Mouse (Mus musculus): ENCODE data around the gene Sgo2b. TPM values are rescaled to one million over a fixed set of nuclear protein-coding genes. Genes with fewer than 3 reads are reported as not detected.
A peak's percentile ranks its signal among the peaks of the same experiment; 100 is the strongest.
"Not testable (repeated sequence)": the region's sequence is repeated elsewhere in the genome, so short reads cannot be mapped to it uniquely, and the experiment has no call there.

Gene Sgo2b
- not detected in 2 replicates for polyA plus RNA-seq (2015; fragmentation: Nextera tagmentation; extraction: Ambion mirVana)

DNA sequence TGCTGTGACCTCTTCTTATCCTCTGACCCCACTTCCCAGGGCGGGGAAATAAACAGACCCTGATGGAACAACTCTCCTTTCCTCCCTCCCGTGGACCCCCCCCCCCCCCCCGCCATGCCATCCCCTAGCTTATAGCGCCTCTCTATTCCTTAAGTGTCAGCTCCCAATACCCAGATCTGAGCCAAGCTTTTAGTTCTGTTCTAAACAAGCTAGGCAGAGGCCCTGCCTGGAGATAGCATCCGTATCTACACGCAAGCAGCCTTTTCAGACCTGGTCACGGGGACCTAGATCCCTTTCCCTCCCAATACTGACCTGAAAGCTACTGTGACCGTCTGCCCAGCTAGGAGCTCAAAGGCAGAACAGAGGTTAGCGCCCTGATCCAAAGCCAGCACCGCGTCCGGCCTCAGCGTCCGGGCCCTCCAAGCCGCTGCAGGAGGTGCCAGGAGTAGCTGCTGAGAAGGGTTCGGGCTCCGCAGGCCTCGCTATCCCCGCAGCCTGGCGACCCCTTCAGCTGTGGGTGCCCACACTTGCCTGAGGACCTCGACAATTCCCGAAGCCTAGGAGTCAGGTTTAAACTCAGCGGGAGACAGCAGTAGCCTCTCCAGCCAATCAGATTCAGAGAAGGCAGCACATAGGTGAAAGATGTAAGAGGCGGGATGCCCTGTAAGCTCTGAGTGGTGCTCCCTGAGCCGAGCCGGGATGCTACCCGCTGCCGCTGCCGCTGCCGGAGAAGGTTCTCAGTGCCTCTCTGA lies at the start of gene Sgo2b:
TSS of gene Sgo2b (minus strand) at position 623 of the 752 bp plus-strand sequence.
- no peak for ATAC-seq (ENCODE audit: insufficient number of reproducible peaks, low FRiP score, low TSS enrichment, low read depth)
- H3K4me2 ChIP-seq: peak within 1 kb of the TSS; percentile 43
- H3K27ac ChIP-seq: no peak within 1 kb of the TSS
- 0 out of 2 replicates have a peak, but pooled peaks cover 7% of the 10 kb centered on the region for H3K4me1 ChIP-seq
- H3K9me3 ChIP-seq: no peaks in the 10 kb centered on the region
- H3K36me3 ChIP-seq: no peaks in the 10 kb centered on the region
- peaks cover 6% of the 10 kb centered on the region; the same call in 1 of the 2 replicates for H3K27me3 ChIP-seq
- WGBS: 7% methylated on average over 29 of the region's 30 CpGs
- H3K9ac ChIP-seq: no peak within 1 kb of the TSS
- peak within 1 kb of the TSS; percentile 21 for H3K4me3 ChIP-seq

DNA sequence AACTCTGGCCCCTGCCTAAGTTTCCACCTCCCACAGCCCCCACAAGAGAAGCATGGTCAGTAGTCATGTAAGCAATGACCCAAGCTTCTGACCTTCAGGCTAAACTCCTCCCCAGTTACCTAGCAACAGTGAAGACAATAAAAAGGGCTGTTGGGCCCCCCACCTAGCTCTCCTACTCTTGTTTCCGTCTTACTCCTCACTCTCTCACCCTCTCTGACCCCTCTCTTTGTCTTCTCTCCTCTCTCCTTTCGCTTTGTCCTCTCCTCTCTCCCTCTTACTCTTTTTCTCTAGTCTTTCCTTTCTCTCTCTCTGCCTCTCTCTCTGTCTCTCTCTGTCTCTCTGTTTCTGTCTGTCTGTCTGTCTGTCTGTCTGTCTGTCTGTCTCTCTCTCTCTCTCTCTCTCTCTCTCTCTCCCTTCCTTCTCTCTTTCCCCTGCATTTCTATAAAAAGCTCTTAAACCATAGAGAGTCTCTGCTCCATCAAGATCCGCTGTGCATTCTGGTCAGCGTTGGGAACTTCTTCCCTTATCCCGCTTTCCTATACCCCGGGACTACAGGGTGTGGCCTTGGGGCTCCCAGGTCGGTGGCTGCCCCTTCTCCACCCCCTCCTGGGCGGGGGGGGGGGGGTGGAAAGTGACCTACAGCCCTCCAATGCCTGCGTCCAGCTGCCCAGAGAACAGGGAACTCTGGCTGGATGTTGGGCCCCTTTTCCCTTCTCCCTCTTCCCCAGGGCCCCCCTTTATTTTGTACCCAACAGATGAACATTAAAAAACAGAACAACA lies 18.8 kb upstream of the Sgo2b start:
- WGBS: 40% methylated on average over 9 of the region's 9 CpGs
- H3K9ac ChIP-seq: not testable (repeated sequence)

DNA sequence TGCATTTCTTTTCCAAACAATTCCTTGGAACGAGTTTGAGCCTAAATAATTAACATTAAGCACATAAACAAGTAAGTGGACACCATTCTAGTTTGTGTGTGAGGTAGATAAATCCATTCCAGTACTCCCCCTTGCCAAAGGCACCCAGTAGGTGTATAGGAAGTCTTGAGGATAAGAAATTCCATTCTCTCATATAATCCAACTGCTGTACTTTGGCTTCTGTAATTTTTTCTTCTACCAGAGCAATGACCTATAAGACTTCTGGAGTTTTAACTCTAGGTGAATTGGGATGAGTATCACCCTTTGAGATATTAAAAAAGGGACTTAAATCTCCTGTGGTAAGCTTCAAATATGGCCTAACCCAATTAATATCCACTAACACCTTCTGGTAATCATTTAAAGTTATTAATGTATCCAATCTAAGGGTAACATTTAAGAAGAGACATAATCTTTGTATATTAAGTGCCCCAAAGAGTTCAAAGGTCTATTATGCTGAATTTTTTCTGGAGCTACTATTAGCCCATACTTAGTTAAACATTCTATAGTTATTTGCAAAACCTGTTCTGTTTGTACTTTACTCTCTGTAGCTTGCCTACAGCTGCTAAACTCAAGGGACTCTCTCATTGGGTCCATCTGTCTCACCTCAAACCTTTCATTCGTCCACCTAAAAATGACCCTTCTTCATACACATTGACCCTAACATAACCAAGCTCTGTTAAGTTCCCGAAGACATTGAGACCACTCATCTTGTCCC lies 9.2 kb upstream of the Sgo2b start:
- Histone ChIP-seq H3K4me1 (no peaks in the 10 kb centered on the region), H3K4me3 (no peak overlapping the region), H3K4me2 (no peak overlapping the region), H3K27ac (no peak overlapping the region), H3K27me3 (no peaks in the 10 kb centered on the region), H3K36me3 (no peaks in the 10 kb centered on the region), H3K9me3 (no peaks in the 10 kb centered on the region), H3K9ac (no peak overlapping the region)
- no peak for ATAC-seq (ENCODE audit: insufficient number of reproducible peaks, low FRiP score, low TSS enrichment, low read depth)
- 86% methylated on average over 3 of the region's 3 CpGs for WGBS

More for the DNA sequence above, 18.8 kb upstream of the Sgo2b start:
- not testable (repeated sequence) for H3K9me3 ChIP-seq; ATAC-seq (ENCODE audit: insufficient number of reproducible peaks, low FRiP score, low TSS enrichment, low read depth); H3K4me2 ChIP-seq; H3K4me3 ChIP-seq; H3K4me1 ChIP-seq; H3K27ac ChIP-seq; H3K36me3 ChIP-seq; H3K27me3 ChIP-seq

DNA sequence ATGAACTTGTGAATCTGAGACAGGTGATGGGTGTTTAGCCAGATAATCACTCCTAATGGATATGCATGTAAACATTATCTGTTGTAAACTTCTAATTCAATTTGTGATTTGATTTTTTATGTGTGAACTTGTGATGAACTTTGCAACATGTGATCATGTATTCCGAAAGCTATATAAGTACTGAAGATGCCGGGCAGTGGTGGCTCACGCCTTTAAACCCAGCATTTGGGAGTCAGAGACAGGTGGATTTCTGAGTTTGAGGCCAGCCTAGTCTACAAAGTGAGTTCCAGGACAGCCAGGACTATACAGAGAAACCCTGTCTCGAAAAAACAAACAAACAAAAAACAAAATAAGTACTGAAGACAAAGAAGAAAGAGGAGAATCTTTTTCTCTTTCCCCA lies 1.8 kb upstream of the Sgo2b start:
- not testable (repeated sequence) for H3K4me3 ChIP-seq; H3K4me2 ChIP-seq; H3K4me1 ChIP-seq; H3K27me3 ChIP-seq; H3K9me3 ChIP-seq; H3K36me3 ChIP-seq; H3K27ac ChIP-seq; H3K9ac ChIP-seq; ATAC-seq (ENCODE audit: insufficient number of reproducible peaks, low FRiP score, low TSS enrichment, low read depth)
- 76% methylated on average over 4 of the region's 4 CpGs for WGBS

DNA sequence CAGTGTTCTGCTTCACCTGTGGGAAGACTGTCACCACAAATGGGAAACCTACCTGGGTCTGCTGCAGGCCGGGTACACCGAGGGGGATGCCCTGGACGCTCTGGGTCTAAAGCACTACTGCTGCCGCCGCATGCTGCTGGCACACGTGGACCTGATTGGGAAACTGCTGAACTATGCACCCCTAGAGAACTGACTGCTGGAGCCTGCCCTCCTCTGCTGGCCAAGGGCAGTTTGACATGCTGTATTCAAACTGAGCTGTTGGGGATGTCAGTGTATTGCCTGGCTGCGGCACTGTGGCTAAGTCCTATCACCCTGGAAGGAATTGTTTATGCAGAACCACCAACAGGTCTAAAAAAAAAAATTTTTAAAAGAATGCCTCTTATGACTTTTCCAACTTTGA lies 18.9 kb downstream of the Sgo2b start:
- no peak for ATAC-seq (ENCODE audit: insufficient number of reproducible peaks, low FRiP score, low TSS enrichment, low read depth)
- no peak overlapping the region for H3K4me2 ChIP-seq
- no peaks in the 10 kb centered on the region for H3K36me3 ChIP-seq
- H3K4me1 ChIP-seq: no peaks in the 10 kb centered on the region
- H3K27me3 ChIP-seq: no peaks in the 10 kb centered on the region
- 80% methylated on average over 7 of the region's 7 CpGs for WGBS
- no peaks in the 10 kb centered on the region for H3K9me3 ChIP-seq
- H3K9ac ChIP-seq: no peak overlapping the region
- H3K27ac ChIP-seq: no peak overlapping the region
- no peak overlapping the region for H3K4me3 ChIP-seq

DNA sequence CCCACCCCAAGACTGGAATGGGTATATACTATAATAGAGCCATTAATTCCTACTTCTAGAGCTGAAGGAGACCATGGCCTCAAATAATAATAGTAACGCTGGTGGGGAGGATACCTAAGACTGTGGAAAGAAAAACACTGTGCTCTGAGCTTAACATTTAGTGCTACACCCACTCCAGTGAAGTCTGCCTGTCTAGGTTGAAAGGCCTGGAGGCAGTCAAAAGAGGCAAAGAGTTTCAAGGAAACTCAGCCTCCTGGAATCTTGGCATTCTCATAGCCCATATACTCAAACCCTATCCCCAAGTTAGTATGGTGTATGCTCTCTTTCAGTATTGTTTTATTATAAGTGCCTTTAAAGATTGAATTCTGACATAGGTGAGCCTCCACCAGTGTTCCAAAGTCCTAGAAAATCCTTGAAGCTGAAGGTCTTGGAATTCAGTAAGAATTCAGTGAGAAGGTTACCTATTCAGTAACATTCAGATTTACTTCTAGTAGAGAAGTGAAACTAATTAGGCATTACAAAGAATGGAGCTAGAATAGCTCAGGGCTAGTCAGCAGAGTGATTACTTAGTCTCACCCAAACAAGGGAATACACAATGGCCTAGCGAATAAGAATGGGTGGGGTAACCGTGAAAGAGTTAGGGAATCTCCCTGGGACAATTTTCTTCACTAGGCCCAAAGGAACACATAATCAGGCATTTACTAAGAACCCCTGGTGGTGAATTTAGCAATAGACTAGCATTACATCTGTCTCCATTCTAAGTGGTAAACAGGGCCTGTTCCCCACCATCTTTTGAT lies 22.5 kb downstream of the Sgo2b start:
- Histone ChIP-seq H3K27me3 (no peaks in the 10 kb centered on the region), H3K9me3 (no peaks in the 10 kb centered on the region), H3K4me3 (no peak overlapping the region), H3K4me2 (no peak overlapping the region), H3K36me3 (no peaks in the 10 kb centered on the region), H3K9ac (no peak overlapping the region), H3K4me1 (no peaks in the 10 kb centered on the region), H3K27ac (no peak overlapping the region)
- ATAC-seq (ENCODE audit: insufficient number of reproducible peaks, low FRiP score, low TSS enrichment, low read depth): no peak
- 70% methylated on average over 3 of the region's 3 CpGs for WGBS

DNA sequence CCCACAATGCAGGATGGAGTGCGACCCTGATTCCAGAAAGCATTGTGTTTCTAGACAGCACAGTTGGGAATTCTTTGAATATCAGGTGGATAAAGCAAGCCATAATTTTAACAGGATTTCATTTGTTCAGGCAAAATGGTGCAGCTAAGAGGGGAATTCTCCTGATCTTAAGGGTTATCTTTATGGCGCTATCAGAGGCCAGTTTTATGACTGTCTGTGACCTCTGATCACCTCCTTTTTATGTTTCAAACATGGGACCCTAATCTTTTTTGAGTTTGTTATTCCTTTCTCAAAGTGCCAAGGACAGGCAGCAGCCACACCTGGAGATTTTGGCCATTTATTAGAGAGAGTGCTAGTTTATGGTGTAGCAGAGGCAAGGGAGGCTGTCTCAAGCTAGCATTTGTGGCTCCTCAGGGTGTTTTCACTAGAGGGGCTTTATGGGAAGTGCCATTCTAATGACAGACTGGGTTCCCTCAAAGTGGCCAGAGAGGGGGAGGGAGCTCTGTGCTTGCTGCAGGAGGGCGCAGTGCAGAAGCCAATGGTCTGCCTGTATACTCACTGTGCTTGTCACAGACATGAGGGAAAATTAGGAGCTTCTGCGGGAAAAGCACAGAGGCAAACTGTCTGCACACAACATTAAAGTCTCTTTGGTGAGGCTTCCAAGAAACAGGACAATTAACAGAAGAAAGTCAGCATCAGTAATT lies 30.6 kb downstream of the Sgo2b start:
- Histone ChIP-seq H3K9ac (no peak overlapping the region), H3K4me1 (no peaks in the 10 kb centered on the region), H3K27ac (no peak overlapping the region), H3K4me2 (no peak overlapping the region), H3K9me3 (no peaks in the 10 kb centered on the region), H3K4me3 (no peak overlapping the region), H3K36me3 (no peaks in the 10 kb centered on the region), H3K27me3 (no peaks in the 10 kb centered on the region)
- WGBS: 27% methylated on average over 4 of the region's 4 CpGs
- ATAC-seq (ENCODE audit: insufficient number of reproducible peaks, low FRiP score, low TSS enrichment, low read depth): no peak

DNA sequence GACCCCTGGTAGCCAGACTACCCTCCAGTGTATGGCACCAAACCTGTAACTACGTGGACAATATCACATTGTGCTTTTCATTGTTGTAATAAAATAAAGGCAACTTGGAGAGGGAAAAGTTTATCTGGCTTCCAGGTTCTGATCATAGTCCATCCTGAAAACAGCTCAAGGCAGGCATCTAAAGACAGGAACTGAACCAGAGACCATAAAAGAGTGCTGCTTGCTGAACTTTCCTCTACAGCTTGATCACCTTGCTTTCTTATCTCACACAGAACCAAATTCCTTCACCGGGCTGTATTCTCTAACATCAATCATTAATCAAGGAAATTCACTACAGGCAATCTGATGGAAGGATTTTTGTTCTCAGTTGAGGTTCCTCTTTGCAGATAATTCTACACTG lies 57.0 kb downstream of the Sgo2b start:
- Histone ChIP-seq H3K36me3 (no peaks in the 10 kb centered on the region), H3K4me1 (no peaks in the 10 kb centered on the region), H3K9me3 (no peaks in the 10 kb centered on the region), H3K4me2 (no peak overlapping the region), H3K27me3 (no peaks in the 10 kb centered on the region), H3K27ac (no peak overlapping the region), H3K4me3 (no peak overlapping the region), H3K9ac (no peak overlapping the region)
- ATAC-seq (ENCODE audit: insufficient number of reproducible peaks, low FRiP score, low TSS enrichment, low read depth): no peak
- 69% methylated on average over 2 of the region's 2 CpGs for WGBS

DNA sequence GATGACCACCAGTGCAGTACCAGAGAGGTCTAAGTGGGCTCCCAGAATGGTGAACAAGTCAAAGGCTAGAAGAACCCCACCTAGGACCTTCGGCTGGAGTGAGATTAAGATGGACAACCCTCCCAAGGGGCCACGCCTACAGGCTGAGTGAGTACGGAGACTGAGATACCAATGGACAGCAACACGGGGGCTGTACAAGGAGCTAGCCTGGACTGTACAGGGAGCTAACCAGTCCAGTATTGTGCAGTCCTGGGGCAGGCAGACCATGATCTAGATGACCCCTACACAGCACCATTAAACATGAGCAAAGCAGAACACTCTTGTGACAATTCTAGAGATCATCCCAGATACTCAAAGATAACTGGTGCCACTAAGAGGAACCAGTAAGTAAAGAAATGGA lies 73.7 kb downstream of the Sgo2b start:
- WGBS: 79% methylated on average over 4 of the region's 4 CpGs
- no peak overlapping the region for H3K4me3 ChIP-seq
- no peaks in the 10 kb centered on the region for H3K36me3 ChIP-seq
- H3K4me2 ChIP-seq: no peak overlapping the region
- H3K27ac ChIP-seq: no peak overlapping the region
- no peak overlapping the region for H3K9ac ChIP-seq
- no peak for ATAC-seq (ENCODE audit: insufficient number of reproducible peaks, low FRiP score, low TSS enrichment, low read depth)
- no peaks in the 10 kb centered on the region for H3K27me3 ChIP-seq
- no peaks in the 10 kb centered on the region for H3K9me3 ChIP-seq
- no peaks in the 10 kb centered on the region for H3K4me1 ChIP-seq

DNA sequence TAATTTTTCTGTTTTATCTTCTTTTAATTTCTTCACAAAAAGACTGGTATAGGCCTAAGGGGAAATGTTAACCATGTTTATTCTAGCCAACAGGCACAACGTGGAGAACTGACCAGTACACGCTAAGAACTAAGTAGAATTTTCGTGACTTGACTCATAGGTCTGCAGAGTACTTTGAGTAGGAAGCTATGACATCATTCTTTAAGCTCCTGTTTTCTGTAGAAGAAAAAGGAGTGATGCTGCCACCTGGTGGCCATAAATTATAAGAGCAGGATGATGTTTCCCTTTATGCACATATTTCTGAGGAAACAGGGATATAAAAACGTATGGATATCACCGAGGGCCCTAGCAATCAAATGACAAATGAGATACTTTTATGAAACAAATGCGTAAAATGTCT lies 74.7 kb downstream of the Sgo2b start:
- Histone ChIP-seq H3K4me1 (no peaks in the 10 kb centered on the region), H3K27me3 (no peaks in the 10 kb centered on the region), H3K4me2 (no peak overlapping the region), H3K27ac (no peak overlapping the region), H3K9ac (no peak overlapping the region), H3K4me3 (no peak overlapping the region), H3K9me3 (no peaks in the 10 kb centered on the region), H3K36me3 (no peaks in the 10 kb centered on the region)
- ATAC-seq (ENCODE audit: insufficient number of reproducible peaks, low FRiP score, low TSS enrichment, low read depth): no peak
- WGBS: 14% methylated on average over 6 of the region's 6 CpGs

DNA sequence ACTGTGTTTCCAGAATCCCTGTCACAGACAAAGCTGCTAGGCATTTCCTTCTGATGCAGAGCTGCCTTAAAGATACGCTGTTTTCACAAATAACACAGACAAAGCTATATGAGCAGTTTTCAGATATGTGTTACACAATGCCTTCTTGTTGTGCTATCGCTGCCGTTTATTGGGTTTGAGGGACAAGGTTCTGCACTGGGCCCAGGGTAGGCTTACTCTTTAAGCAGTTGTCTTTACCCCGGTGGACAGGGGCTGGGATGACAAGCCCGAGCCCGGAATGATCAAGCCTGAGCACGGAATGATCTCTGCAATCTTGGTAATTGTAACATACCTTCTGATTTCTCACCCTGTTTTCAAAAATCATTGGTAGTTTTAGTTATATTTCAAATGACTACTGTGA lies 75.1 kb downstream of the Sgo2b start:
- H3K36me3 ChIP-seq: no peaks in the 10 kb centered on the region
- H3K9me3 ChIP-seq: no peaks in the 10 kb centered on the region
- ATAC-seq (ENCODE audit: insufficient number of reproducible peaks, low FRiP score, low TSS enrichment, low read depth): no peak
- no peak overlapping the region for H3K4me3 ChIP-seq
- H3K9ac ChIP-seq: no peak overlapping the region
- no peaks in the 10 kb centered on the region for H3K27me3 ChIP-seq
- WGBS: 87% methylated on average over 7 of the region's 7 CpGs
- no peak overlapping the region for H3K27ac ChIP-seq
- no peak overlapping the region for H3K4me2 ChIP-seq
- no peaks in the 10 kb centered on the region for H3K4me1 ChIP-seq
